Mouse (Mus musculus): Measurements from ENCODE around the gene Fchsd2.

Gene Fchsd2

DNA sequence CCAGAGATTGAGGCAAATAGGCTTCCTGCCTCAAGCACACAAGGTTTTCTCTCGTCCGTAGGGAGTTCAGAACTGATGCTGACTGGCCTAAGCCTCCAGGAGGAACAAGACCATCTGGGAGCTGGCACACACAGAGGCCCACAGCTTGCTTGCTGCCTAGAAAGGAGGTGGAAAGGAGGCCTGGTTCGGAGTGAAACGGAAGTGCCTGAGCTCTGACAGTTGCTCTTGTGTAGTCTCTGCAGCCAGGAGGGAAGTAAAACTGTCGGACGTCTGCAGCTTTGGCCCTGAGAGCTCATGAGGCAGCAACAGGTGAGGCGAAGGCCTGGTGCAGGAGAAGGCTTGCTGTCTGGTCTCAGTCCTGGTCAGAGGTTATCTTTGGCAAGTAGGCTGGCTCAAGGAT lies at the start of gene Fchsd2:
Fchsd2 (plus strand) TSS at position 246 of the 400 bp plus-strand sequence.
- DNase-seq (ENCODE audit: low read depth, low spot score) = no peak

DNA sequence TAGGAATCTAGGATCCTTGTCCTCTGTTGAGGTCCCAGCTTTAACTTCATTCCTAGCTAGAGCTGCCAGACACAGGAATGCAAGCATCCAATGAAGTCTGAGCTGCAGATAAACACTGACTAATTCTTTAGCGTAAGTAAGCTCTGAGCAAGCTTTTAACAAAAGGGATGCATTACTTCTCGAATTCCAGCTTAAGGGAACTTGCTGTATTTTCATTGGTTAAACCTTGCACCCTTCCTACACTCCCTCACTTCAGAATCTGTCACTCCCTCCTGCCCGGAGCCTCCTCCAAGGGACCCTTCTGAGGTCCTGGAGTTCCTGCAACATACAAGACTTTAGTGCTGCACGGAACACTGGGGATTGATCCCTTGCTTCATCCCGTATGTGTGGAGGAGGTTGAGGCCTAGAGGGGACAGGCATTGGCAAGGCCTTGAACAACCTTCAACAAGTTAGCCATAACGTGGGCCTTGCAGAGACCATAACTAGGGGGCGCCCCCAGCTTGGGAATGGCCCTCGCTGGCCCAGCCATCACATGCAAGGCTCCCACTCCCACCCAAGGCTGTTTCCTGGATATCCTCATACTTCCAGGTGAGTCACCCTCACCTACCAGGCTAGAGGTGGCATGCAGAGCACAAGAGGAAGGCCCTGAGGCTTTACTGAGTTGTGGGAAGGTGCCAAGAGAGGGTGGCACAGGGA lies 48.7 kb upstream of the Fchsd2 start:
- DNase-seq (ENCODE audit: low read depth, low spot score) = no peak

DNA sequence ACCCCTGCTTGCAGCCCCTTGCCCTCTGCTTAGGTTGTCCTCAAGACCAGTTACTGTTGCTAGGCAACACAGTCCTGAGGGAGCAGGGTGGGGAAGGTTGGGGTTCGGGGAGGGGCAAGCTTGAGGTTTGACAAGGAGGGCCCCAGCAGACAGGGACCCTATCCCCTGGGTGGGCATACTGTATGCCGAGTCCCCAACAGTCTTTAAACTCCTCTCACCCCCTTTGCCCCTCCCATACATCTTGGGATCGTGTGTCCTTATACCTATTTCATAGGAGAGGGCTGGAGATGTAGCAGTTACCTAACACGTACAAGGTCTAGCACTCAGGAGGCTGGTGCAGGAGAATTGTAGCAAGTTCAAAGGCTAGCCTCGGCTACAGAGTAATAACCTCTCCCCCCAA lies 44.4 kb upstream of the Fchsd2 start:
- no peak for DNase-seq (ENCODE audit: low read depth, low spot score)

DNA sequence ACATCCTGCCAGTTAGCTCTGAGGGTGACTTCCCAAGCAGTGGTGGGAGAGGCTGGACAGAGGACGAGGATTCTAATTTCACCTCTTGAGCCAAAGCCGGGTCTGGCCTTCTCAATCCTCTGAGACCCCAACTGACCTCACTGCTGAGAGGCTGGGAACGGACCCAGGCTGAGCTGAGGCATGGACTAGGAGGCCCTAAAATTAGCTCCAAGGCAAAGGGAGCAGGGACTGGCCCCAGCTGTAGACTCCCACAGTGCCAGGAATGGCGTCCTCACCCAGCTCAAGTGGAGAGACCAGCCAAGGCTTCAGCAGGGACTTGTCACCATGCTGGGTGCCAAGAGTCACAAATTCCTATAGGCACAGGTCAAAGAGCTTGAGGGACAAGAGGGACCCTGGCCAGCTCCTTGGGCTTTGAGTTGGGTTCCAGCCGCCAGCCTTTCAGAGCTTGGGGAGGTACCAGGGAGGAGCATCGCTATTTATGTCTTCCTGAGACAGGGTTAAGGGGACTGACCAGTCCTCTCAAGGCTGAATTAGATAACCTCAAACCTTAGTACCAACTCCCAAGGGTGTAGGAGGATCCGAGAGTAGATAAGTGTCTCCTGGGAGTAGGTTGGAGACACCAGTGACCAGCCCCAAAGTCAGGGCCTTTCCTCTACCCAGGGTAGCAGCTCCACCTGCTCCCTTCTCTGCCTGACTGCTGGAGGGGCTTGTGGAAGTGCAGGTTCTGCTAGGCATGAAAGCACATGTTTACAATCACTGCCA lies 43.2 kb upstream of the Fchsd2 start:
- DNase-seq (ENCODE audit: low read depth, low spot score) = no peak

DNA sequence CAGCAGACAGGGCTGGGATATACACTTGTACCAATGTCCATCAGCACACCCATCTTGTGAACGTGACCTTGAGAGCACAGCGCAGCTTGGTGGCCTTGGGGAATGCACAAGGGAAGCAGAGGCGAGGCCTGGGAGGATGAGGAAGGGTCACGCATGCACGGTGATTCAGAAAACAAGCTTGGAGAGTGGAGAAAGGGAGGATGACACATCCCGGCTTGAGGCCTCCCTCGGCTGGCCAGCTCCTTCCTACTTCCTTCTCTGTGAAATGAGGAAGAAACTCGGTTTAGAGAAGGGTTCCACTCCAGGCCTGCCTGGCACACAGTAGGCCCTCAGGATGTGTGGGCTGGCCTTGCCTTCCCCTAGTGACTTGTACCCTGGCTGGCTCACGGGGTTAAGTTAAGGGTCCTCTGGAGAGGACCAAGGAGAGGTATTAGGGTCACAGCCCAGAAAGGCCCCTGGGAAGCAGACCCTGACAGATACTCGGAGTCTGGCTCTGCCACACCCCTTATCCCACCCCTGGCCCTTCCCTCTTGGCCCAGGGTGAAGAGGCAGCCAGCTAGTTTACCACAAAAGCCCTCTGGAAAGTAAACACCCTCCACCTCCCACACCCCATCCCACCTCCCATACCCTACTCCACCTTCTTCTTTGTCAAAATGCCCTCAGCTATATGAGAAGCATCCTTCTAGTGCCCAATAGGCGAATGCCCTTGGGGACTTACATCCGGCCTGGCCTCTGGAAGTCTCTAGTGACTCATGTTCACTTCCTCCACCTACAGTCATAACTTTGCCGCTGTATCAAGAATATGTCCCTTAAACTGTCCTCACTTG lies 41.7 kb upstream of the Fchsd2 start:
- peak; percentile 9 for DNase-seq (ENCODE audit: low read depth, low spot score)

DNA sequence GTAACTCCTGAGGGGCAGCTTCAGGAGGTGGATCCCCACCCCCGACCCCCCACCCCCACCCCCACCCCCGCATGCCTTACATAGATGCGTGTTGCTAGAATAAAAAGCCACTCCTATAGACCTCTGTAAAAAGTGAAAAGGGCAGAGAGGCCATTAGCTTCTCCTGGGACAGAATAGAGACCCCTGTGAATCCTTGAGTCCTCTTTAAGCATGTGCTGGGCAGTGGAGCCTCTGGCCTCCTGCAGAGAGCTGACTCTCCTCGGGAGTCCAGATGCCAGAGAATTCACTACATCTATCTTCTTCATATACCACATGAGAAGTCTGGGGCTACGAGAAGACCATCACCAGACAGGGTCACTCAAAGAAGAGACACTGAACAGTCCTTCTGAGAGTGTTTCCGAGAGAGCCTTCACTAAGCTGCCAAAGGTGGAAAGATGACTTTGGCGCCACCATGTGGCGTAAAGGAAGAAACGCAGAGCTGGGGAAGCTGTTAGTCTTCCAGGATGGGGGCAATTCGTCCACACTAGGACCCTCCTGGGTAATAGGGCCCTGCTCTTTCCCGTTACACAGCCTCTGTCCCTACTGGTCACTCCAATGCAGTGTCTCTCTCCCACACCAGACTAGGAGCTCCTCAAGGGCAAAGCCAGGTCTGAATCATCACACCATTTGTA lies 41.0 kb upstream of the Fchsd2 start:
- peak; percentile 67 for DNase-seq (ENCODE audit: low read depth, low spot score)

DNA sequence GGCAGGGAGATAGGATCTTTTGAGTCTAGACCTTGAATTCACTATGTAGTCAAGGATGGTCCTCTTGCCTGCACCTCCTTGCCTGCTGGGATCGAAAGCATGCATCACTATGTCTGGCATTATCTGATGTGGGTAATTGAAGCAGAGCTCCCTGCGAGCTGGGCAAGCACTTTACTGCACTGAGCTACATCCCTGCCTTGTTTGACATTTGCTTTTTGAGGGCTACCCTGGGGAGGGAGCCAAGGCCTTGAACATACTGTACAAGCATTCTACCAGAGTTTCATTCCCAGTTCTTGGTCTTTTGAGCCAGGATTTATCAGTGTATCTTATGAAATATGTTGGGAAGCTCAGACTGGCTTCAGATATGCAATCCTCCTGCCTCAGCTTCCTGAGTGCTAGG lies 39.5 kb upstream of the Fchsd2 start:
- no peak for DNase-seq (ENCODE audit: low read depth, low spot score)

DNA sequence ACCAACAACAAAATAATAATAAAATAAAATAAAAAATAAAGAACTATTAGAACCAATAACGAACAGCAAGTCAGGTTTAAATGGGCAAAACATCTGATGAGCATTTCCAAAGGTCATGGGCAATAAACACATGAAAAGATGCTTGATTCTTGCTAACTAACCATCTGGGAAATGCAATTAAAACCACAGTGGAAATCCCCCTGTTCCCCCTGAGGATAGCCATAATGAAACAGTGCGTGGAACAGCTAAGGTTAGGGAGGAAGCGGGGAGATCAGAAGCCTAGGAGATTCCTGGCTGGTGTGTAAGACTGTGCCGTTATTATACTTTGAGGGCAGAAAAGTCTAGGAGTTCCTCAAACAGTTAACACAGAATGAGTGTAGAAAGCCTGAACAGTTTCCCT lies 35.4 kb upstream of the Fchsd2 start:
- DNase-seq (ENCODE audit: low read depth, low spot score) = no peak

DNA sequence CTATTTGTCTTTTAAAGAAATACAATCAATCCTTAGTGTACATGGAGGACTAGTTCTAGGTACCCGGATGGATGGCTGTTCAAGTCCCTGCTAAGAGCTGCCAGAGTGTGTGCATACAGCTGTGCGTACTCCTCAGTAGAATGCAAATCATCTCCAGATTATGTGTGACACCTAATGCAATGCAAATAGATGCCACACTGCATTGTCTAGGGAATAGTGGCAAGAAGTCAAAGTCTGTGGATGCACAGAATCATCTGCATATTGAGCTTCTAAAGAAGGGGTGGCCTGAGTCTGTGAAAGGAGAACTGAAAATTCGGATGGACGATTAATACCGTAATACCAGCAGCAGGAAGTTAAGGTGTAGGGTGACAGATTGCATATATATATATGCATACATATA lies 33.5 kb upstream of the Fchsd2 start:
- no peak for DNase-seq (ENCODE audit: low read depth, low spot score)

DNA sequence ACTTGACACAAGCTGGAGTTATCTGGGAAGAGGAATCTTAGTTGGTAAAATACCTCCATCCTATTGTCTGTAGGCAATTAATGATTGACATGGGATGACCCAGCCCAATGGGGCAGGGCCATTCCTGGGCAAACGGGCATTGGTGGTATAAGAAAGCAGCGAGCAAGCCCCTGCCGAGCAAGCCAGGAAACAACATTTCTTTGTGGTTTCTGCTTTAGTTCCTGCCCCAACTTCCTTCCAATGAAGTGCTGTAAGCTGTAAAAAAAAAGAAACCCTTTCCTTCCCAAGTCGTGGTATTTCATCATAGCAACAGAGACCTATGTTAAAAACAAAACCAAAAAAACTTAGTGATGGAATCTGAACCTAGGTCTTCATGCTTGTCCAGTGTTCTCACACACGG lies 32.2 kb upstream of the Fchsd2 start:
- no peak for DNase-seq (ENCODE audit: low read depth, low spot score)

DNA sequence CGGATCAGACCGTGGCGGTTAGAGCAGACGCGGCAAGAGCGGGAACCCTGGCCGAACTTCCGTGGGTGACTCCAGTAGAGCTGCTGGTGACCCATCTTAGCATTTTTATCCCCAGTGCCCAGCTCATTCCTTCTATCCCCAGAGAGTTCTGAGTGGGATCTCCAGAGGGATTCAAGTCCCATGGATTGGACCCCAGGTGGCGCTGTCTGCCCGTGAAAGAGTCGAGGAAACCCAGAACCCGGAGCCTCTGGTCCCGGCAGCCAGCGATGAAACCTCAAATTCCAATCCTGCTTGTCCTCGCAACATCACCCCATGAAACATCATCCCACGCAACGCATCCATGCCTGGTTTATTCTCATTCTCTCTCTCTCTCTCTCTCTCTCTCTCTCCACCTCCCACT lies 31.3 kb upstream of the Fchsd2 start:
- peak; percentile 83 for DNase-seq (ENCODE audit: low read depth, low spot score)

DNA sequence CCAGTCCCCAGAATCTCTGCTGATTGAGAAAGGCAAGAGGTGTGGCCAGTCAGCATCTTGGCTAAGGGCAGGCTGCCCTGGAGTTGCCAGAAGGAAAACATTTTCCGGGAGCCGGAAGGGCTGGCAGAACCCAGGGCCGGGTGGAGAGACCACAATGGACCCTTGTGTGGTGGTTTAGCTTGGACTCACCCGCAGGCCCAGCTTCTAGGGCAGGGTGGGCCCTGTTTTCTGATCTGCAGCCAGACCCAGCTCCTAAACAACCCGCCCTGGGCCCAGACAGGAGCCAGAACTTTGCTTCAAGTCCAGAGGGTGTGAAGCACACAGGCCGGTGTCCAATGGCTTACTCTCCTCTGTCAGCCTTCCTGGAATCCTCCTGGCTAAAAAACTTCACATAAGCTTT lies 30.4 kb upstream of the Fchsd2 start:
- DNase-seq (ENCODE audit: low read depth, low spot score) = no peak

DNA sequence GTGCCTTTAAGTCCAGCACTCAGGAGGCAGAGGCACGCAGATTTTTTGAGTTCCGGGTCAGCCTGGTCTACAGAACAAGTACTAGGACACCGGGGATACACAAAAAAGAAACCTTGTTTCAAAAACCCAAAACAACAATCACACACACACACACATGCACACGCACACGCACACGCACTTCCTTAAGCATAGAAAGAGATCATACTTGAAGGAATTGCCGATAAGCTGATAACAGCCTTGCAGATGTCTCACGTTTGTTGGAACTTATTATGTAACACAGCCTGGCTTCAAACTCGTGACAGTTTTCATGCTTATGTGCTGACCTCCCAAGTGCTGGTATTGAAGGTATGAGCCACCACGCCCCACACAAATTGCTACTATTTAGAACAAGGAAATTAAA lies 29.1 kb upstream of the Fchsd2 start:
- DNase-seq (ENCODE audit: low read depth, low spot score) = no peak

DNA sequence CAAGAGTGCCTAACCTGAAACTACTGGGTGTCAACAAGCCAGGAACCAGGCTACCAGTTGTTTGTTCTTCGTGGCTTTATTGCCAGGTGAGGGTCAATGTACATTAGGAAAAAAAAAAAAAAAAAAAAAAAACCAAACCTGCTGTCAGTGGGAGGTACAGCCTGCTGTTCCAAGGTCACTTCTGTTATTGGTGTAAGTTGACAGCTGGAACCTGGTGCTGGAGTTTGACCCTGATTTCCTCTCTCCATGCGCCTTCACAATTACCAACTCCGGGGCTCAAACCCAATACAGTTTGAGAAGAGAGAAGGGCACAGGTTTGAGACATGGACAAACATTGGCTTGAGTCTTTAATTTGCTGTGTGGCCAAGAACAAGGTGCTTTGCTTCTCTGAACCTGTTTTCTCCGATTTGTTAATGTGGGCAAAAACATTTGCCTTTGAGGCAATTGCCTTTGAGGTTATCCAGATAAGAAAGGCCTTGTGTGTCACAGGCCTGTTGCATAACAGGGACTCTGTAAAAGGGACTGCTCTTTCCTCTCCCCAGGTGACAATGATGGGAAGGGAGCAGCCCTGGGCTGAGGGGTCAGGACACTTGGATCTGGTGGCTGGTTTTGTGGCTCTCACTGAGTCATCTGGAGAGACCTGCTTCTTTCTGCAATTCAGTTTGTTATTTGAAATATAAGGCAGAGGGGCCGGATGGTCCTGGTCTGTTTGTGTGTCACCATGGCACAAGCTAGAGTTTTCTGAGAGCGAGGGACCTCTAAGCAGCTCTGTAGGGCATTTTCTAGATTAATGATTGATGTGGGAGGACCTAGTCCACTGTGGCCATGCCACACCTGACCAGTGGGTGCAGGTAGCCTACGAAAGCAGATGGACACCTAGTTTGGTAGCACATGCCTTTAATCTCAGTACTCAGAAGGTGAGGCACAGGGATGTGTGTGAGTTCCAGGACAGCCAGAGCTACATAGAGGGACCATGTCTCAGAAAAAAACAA lies 27.7 kb upstream of the Fchsd2 start:
- DNase-seq (ENCODE audit: low read depth, low spot score) = no peak

DNA sequence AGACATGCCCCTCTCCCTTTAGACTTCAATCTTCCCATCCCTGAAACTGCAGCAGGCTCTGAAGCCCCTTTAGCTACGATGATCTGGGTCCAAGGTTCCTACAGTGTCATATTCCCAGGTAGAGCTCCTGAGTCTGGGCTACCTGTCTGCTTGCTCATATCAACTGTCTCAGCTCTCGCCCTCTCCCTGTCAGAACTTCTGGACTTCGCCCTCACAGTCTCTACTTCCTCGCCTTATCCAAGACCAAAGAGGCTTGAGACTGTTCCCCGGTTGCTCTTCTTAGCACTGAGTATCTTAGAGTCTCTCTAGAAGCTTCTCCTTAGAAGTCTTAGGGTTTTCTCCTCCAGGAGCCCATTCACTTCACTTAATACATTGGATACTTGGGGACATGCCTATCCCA lies 26.7 kb upstream of the Fchsd2 start:
- no peak for DNase-seq (ENCODE audit: low read depth, low spot score)

DNA sequence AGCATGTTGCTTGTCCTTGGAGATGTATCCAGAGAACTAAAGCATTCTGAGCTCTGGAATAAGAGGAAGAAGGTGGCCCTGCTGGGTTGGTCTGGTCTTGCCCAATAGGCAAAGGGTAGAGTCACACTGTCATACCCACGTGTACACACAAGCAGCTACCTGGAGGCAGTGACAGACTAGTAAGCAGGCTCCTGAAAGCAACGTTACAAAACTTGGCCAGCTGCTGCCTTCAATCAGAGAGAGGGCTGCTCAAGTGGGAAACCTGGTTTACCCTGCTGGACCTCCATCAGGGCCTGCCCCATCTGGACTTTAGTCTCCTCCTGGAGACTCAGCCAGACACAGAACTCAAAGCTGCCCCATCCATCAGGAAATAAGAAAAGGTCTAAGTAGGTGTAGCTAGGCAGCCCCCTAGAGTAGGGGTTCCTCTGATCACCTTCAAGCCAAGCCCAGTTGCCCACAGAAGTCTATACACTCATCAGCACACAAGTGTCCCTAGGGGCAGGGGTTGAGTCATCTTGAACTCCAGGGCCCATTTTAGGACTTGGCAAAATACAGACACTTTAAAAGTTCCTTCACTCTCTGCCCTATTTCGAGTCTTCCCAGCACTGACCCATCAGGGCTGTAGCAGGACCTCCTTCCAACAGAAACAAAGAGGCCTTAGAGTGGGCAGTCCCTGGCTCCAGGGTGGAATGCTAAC lies 25.9 kb upstream of the Fchsd2 start:
- DNase-seq (ENCODE audit: low read depth, low spot score) = no peak

DNA sequence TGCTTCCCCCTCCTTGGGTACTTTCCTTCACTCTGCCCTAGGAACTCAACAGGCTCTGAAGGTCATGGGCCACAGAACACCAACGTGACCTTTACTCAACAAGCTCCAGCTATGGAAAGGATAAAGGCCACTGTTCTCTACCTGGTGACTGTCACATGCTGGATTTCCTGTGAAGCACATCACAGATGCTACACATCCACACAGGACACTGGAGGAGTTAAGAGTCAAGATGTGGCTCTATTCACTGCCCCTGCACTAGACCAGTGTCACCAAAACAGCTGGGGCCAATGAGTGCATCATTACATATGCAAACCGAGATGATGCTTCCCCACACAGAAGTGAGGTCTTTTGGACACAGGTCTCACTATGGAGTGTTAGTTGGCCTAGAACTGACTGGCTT lies 25.1 kb upstream of the Fchsd2 start:
- no peak for DNase-seq (ENCODE audit: low read depth, low spot score)

DNA sequence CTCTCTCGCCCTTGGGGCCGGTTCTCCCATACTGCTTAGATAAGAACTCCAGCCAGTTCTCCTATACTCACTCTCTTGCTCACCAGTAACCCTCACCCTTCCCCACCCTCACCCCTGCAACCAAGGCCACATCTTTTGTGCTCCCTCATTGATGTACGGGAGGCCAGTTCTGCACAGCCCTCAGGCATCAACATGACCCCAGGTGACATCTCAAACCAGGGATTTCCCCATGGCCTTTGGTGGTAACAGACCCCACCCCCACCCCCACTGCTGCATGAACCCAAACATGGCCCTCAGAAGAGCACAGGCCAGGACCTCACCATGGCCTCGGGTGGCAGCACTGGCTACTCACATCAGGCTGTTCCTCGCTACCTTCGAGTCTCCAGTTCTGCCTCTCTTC lies 23.4 kb upstream of the Fchsd2 start:
- no peak for DNase-seq (ENCODE audit: low read depth, low spot score)

DNA sequence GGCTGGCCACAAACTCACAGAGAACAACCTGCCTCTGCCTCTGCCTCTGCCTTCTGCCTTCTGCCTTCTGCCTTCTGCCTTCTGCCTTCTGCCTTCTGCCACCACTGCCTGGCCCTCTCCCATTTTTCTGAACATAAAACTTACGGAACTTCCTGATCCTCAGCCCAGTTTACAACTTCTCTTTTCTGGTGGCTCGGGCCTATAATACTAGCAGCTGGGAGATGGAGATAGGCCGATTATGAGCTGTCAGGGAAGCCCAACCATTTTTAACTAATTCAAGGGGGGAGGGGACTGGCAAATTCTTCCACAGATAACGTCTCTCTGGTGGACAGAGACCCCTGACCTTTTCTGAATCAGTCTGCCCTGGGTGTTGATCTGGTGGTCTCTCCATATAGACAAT lies 22.3 kb upstream of the Fchsd2 start:
- DNase-seq (ENCODE audit: low read depth, low spot score) = no peak

DNA sequence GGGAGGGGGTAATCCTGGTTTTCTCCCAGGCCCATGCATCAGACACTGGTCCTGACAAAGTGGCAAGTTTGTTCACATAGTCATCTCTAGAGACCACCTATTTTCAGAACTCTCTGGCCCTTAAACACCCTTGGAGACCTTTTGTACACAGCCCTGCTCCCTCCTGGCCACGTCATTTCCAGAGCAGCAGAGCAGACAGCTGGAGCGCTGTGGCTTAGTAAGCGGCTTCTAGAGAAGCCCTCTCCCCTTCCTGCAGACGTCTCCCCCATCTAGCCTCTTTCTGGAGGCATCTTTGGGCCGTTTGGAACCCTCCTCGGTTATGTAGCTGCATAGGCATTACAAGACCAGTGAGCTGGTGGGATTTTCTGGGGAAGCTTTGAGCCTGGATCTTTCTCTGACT lies 21.6 kb upstream of the Fchsd2 start:
- no peak for DNase-seq (ENCODE audit: low read depth, low spot score)

Data from ES-CJ7 (cell line).